Mouse (Mus musculus) left cerebral cortex, adult 9 months (tissue): ENCODE data around the gene S100a9.
A peak's percentile ranks its signal among the peaks of the same experiment; 100 is the strongest.

Experiments used
- DNase-seq, 2 experiments: peaks; one replicate each; pipeline ENCODE4 v3.0.0; 2022; ENCODE audit warnings: low spot score in 2 of 2

The S100a9 gene

GRCm38 (mm10) chr3:90695613-90696012, at the start of gene S100a9:
TSS of gene S100a9 (minus strand) at chr3:90695721.
- no peak for DNase-seq

GRCm38 (mm10) chr3:90726606-90727005, 31.1 kb upstream of the S100a9 start, which contains the start of gene Pglyrp4:
TSS of gene Pglyrp4 (plus strand) at chr3:90726906.
- DNase-seq, result no peak

GRCm38 (mm10) chr3:90709591-90710460, 14.3 kb upstream of the S100a9 start:
- DNase-seq, result peak; percentile 51 to 91

- DNase-seq, result peak; percentile 13 to 22
Measured at GRCm38 (mm10) chr3:90708523-90709202, 13.1 kb upstream of the S100a9 start.

- no peak for DNase-seq
Measured at GRCm38 (mm10) chr3:90702244-90702643, 6.7 kb upstream of the S100a9 start.

- no peak for DNase-seq
Measured at GRCm38 (mm10) chr3:90693496-90693895, 2.0 kb downstream of the S100a9 start.

GRCm38 (mm10) chr3:90686835-90687234, 8.7 kb downstream of the S100a9 start:
- no peak for DNase-seq

GRCm38 (mm10) chr3:90683929-90684328, 11.6 kb downstream of the S100a9 start:
- DNase-seq, result no peak

GRCm38 (mm10) chr3:90678656-90679055, 16.9 kb downstream of the S100a9 start:
- no peak for DNase-seq

- DNase-seq, result no peak
Measured at GRCm38 (mm10) chr3:90668846-90669245, 26.7 kb downstream of the S100a9 start, which contains the start of gene S100a8. TSS of gene S100a8 (plus strand) at chr3:90668978.

- DNase-seq, result no peak
Measured at GRCm38 (mm10) chr3:90664219-90664618, 31.3 kb downstream of the S100a9 start.

GRCm38 (mm10) chr3:90659364-90660044, 36.0 kb downstream of the S100a9 start:
- no peak for DNase-seq

GRCm38 (mm10) chr3:90657405-90657804, 38.1 kb downstream of the S100a9 start:
- no peak for DNase-seq

- no peak for DNase-seq
Measured at GRCm38 (mm10) chr3:90653717-90654116, 41.8 kb downstream of the S100a9 start, which contains the start of gene S100a7a. TSS of gene S100a7a (plus strand) at chr3:90654017.

GRCm38 (mm10) chr3:90652878-90653508, 42.5 kb downstream of the S100a9 start:
- DNase-seq, result peak; percentile 42 to 90

- DNase-seq, result no peak
Measured at GRCm38 (mm10) chr3:90649832-90650231, 45.7 kb downstream of the S100a9 start.

GRCm38 (mm10) chr3:90648981-90649380, 46.5 kb downstream of the S100a9 start:
- peak; percentile 17 to 50 for DNase-seq

- no peak for DNase-seq
Measured at GRCm38 (mm10) chr3:90647291-90647690, 48.2 kb downstream of the S100a9 start.

- DNase-seq, result peak in 1 of 2 experiments; percentile 27
Measured at GRCm38 (mm10) chr3:90644220-90644619, 51.3 kb downstream of the S100a9 start.
